Mouse (Mus musculus) CH12F3 (cell line): ENCODE measurements around the gene Rasgrp3.
"Not testable (repeated sequence)": the region's sequence is repeated elsewhere in the genome, so short reads cannot be mapped to it uniquely, and the experiment has no call there.

Source experiments
- in situ Hi-C: fragments of 300-500 bp; cut with MboI; formaldehyde crosslinking; loops from 2 replicates; pipeline ENCODE4 v1.14.3; 2020; ENCODE audit warnings: low sequenced_read_pairs

The Rasgrp3 gene

GRCm38 (mm10) chr17:75435599-75435998 lies at the start of gene Rasgrp3:
Gene Rasgrp3 (plus strand): TSS chr17:75435896.
- in situ Hi-C loops, result no loop called here

- in situ Hi-C loops, result no loop called here
These were observed 47.3 kb upstream of the Rasgrp3 start for GRCm38 (mm10) chr17:75388402-75388801.

- in situ Hi-C loops, result no loop called here
These were observed 45.6 kb upstream of the Rasgrp3 start for GRCm38 (mm10) chr17:75390142-75390541.

GRCm38 (mm10) chr17:75391429-75392192 lies 44.1 kb upstream of the Rasgrp3 start:
- in situ Hi-C loops, result no loop called here

GRCm38 (mm10) chr17:75406405-75406804 lies 29.3 kb upstream of the Rasgrp3 start:
- in situ Hi-C loops, result no loop called here

GRCm38 (mm10) chr17:75416861-75417260 lies 18.8 kb upstream of the Rasgrp3 start:
- in situ Hi-C loops, result no loop called here

GRCm38 (mm10) chr17:75434152-75434551 lies 1.5 kb upstream of the Rasgrp3 start:
- in situ Hi-C loops, result no loop called here

GRCm38 (mm10) chr17:75434871-75435270 lies 825 bp upstream of the Rasgrp3 start:
- in situ Hi-C loops, result no loop called here

- in situ Hi-C loops, result no loop called here
These were observed 399 bp downstream of the Rasgrp3 start for GRCm38 (mm10) chr17:75436095-75436494.

GRCm38 (mm10) chr17:75436819-75437218 lies 1.1 kb downstream of the Rasgrp3 start:
- in situ Hi-C loops, result no loop called here

GRCm38 (mm10) chr17:75437239-75437750 lies 1.6 kb downstream of the Rasgrp3 start:
- in situ Hi-C loops, result no loop called here

- in situ Hi-C loops, result no loop called here
These were observed 2.5 kb downstream of the Rasgrp3 start for GRCm38 (mm10) chr17:75438162-75438561.

GRCm38 (mm10) chr17:75439062-75439461 lies 3.4 kb downstream of the Rasgrp3 start:
- in situ Hi-C loops, result no loop called here

- in situ Hi-C loops, result no loop called here
These were observed 4.9 kb downstream of the Rasgrp3 start for GRCm38 (mm10) chr17:75440619-75441018.

- in situ Hi-C loops, result no loop called here
These were observed 5.6 kb downstream of the Rasgrp3 start for GRCm38 (mm10) chr17:75441260-75441830.

- in situ Hi-C loops, result no loop called here
These were observed 6.7 kb downstream of the Rasgrp3 start for GRCm38 (mm10) chr17:75442352-75442751.

- in situ Hi-C loops, result no loop called here
These were observed 7.4 kb downstream of the Rasgrp3 start for GRCm38 (mm10) chr17:75443064-75443621.

- in situ Hi-C loops, result no loop called here
These were observed 12.6 kb downstream of the Rasgrp3 start for GRCm38 (mm10) chr17:75448257-75448656.

- in situ Hi-C loops, result no loop called here
These were observed 13.3 kb downstream of the Rasgrp3 start for GRCm38 (mm10) chr17:75449022-75449421.

- in situ Hi-C loops, result no loop called here
These were observed 16.6 kb downstream of the Rasgrp3 start for GRCm38 (mm10) chr17:75452313-75452712.

GRCm38 (mm10) chr17:75453639-75454038 lies 17.9 kb downstream of the Rasgrp3 start:
- in situ Hi-C loops, result no loop called here

- in situ Hi-C loops, result not testable (repeated sequence)
These were observed 20.4 kb downstream of the Rasgrp3 start for GRCm38 (mm10) chr17:75456096-75456495.
